Mouse (Mus musculus) heart, adult 2 months (tissue): Measurements from ENCODE around the gene Brwd3.

Experiments
- CTCF ChIP-seq: fragments of 200-600 bp; IDR thresholded peaks from 2 replicates; pipeline ENCODE4 v1.8.1; 2022; ENCODE audit warnings: antibody characterized with exemption, mild to moderate bottlenecking, moderate library complexity
- EP300 ChIP-seq: fragments of 200-500 bp; IDR thresholded peaks from 2 replicates; pipeline ENCODE4 v1.6.1; 2011; ENCODE audit warnings: low read depth, low read length, control low read depth; ENCODE audit not compliant: insufficient read depth

- TF ChIP-seq CTCF = no peak
- TF ChIP-seq EP300 = no peak
Measured at GRCm38 (mm10) chrX:108728334-108728733, 105.8 kb downstream of the Brwd3 start.
